Mouse (Mus musculus): ENCODE measurements at regions not wholly inside any gene's neighbourhood (a gene's known extent, or its start where the extent isn't known, plus 50 kb on each side); places are given as distances from the start of the nearest gene placed in this dataset.
"Not testable (repeated sequence)": the region's sequence is repeated elsewhere in the genome, so short reads cannot be mapped to it uniquely, and the experiment has no call there.

DNA sequence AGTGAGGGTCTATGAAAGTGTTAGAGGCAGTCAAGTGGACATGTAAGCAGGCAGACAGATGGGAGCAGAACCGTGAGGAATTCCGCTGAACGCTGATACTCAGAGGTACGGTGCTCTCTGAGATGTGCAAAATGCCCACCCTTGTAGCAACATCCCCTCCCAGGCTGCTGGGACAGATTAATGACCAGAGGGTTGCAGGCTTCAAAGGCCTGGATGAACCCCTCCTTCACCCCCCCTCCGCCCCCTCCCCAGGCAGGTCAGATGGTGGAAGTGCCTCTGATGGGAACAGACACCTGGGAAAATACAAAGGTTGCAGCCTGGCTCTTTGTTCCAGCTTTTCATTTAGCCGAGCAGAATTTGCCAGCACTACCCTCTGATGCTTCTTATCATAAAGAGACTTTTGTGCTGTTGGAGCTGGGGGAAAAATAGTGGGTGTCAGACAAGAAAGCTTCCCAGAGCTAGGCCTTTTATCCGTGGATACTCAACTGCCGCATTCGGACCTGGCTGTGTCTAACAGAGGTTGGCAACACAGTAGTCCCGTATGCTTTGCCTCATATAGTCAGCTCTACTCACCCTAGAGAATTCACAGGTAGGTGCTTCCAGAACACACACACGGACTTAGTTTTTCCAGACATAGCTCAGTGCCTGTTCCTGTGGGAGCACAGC, 111.2 kb upstream of the Ranbp3l start:
- WGBS: 60% methylated on average over 11 of the region's 11 CpGs
- H3K27ac ChIP-seq: 0 out of 2 replicates have a peak overlapping the region, but pooled peaks have one; percentile 29
- H3K9ac ChIP-seq: no peak overlapping the region
- H3K27me3 ChIP-seq (replicated peaks): no peaks in the 10 kb centered on the region
- H3K4me3 ChIP-seq: no peak overlapping the region
- no peaks in the 10 kb centered on the region for H3K36me3 ChIP-seq (replicated peaks)
- H3K4me1 ChIP-seq: peaks cover 5% of the 10 kb centered on the region; the same call in 1 of the 2 replicates
- peak; percentile 78 for ATAC-seq (replicated peaks)
- H3K4me2 ChIP-seq: no peak overlapping the region
- 0 out of 2 replicates have a peak, but pooled peaks cover 2% of the 10 kb centered on the region for H3K9me3 ChIP-seq

DNA sequence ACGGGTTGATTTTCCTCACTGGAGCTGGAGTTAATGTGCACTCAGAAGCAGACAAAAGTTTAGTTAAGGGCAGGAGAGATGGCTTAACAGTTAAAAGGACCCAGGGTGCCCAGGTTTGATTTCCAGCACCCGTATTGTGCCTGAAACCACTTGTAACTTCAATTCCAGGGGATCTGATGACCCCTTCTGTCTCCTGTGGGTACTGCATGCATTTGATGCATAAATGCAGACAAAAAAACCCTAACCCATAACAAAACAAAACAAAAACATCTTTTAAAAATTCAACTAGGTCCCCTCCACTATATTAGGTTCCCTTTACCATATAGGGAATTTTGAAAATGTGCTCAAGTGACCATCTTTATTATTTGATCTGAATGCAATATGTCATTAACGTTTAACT, 112.2 kb upstream of the Ranbp3l start:
- H3K9me3 ChIP-seq: 0 out of 2 replicates have a peak, but pooled peaks cover 2% of the 10 kb centered on the region
- no peak overlapping the region for H3K9ac ChIP-seq
- no peak overlapping the region for H3K4me2 ChIP-seq
- H3K27me3 ChIP-seq (replicated peaks): no peaks in the 10 kb centered on the region
- no peak overlapping the region for H3K4me3 ChIP-seq
- H3K27ac ChIP-seq: no peak overlapping the region
- 94% methylated on average over 3 of the region's 3 CpGs for WGBS
- ATAC-seq (replicated peaks): no peak
- H3K36me3 ChIP-seq (replicated peaks): no peaks in the 10 kb centered on the region
- H3K4me1 ChIP-seq: peaks cover 5% of the 10 kb centered on the region; the same call in 1 of the 2 replicates

GRCm38 (mm10) chr15:8854336-8854735, 113.4 kb upstream of the Ranbp3l start:
- no peak overlapping the region for H3K4me3 ChIP-seq
- no peak for ATAC-seq (replicated peaks)
- peaks cover 5% of the 10 kb centered on the region; the same call in 1 of the 2 replicates for H3K4me1 ChIP-seq
- no peaks in the 10 kb centered on the region for H3K9me3 ChIP-seq
- H3K27me3 ChIP-seq (replicated peaks): no peaks in the 10 kb centered on the region
- WGBS: 79% methylated on average over 7 of the region's 7 CpGs
- no peak overlapping the region for H3K27ac ChIP-seq
- no peaks in the 10 kb centered on the region for H3K36me3 ChIP-seq (replicated peaks)
- no peak overlapping the region for H3K4me2 ChIP-seq
- H3K9ac ChIP-seq: no peak overlapping the region

- H3K4me1 ChIP-seq: no peaks in the 10 kb centered on the region
- no peaks in the 10 kb centered on the region for H3K36me3 ChIP-seq (replicated peaks)
- no peak overlapping the region for H3K9ac ChIP-seq
- H3K4me2 ChIP-seq: no peak overlapping the region
- no peaks in the 10 kb centered on the region for H3K9me3 ChIP-seq
- no peak overlapping the region for H3K27ac ChIP-seq
- H3K4me3 ChIP-seq: no peak overlapping the region
- no peaks in the 10 kb centered on the region for H3K27me3 ChIP-seq (replicated peaks)
- 90% methylated on average over 1 of the region's 1 CpGs for WGBS
- no peak for ATAC-seq (replicated peaks)
Observed at GRCm38 (mm10) chr15:8850996-8851395, 116.8 kb upstream of the Ranbp3l start.

DNA sequence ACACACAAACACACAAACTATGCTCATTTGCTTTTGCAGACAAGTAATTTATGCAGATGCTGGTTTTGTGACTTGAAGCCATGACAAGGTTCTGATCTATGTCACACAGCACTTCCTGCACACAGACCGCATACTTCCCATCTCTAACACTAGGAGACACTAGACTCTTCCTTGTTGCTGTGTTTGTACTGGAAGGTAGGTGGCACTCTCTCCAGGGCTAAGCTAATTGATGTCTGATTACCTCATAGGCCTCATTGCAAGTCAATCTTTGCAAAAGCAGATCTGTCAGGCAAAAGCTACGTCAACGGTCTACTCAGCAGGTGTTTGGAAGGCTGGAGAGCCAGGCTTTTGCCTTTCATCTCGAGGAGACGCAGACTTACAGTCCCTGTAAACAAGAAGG, 118.3 kb upstream of the Ranbp3l start:
- ATAC-seq (replicated peaks): no peak
- H3K36me3 ChIP-seq (replicated peaks): no peaks in the 10 kb centered on the region
- H3K27me3 ChIP-seq (replicated peaks): no peaks in the 10 kb centered on the region
- no peak overlapping the region for H3K27ac ChIP-seq
- no peak overlapping the region for H3K9ac ChIP-seq
- WGBS: 77% methylated on average over 5 of the region's 5 CpGs
- H3K4me1 ChIP-seq: no peaks in the 10 kb centered on the region
- no peaks in the 10 kb centered on the region for H3K9me3 ChIP-seq
- H3K4me2 ChIP-seq: no peak overlapping the region
- H3K4me3 ChIP-seq: no peak overlapping the region

GRCm38 (mm10) chr15:8842129-8842528, 125.6 kb upstream of the Ranbp3l start:
- H3K4me3 ChIP-seq: no peak overlapping the region
- 51% methylated on average over 9 of the region's 9 CpGs for WGBS
- H3K27me3 ChIP-seq (replicated peaks): no peaks in the 10 kb centered on the region
- no peaks in the 10 kb centered on the region for H3K4me1 ChIP-seq
- H3K27ac ChIP-seq: no peak overlapping the region
- no peaks in the 10 kb centered on the region for H3K36me3 ChIP-seq (replicated peaks)
- H3K9me3 ChIP-seq: no peaks in the 10 kb centered on the region
- no peak overlapping the region for H3K9ac ChIP-seq
- ATAC-seq (replicated peaks): no peak
- H3K4me2 ChIP-seq: no peak overlapping the region

DNA sequence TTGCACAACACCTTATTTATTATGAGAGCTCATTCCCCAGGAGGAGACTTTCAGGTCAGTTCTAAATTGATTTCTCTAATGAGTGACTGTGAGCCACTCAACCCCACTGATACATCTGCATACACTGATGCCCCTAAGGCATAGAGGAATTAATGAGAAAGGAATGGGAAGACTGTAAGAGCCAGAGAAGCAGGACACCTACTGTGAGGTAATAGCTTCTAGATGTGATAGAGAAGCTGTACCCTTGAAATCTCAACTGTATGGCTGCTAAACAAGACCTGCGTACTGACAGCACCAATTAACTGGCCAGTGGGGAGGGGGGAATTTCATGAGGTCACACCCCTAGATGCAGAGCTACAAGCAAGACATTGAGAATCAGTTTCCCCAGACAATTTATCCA, 128.3 kb upstream of the Ranbp3l start:
- 79% methylated on average over 1 of the region's 1 CpGs for WGBS
- Histone ChIP-seq H3K9me3 (no peaks in the 10 kb centered on the region), H3K4me3 (no peak overlapping the region), H3K36me3 (replicated peaks) (no peaks in the 10 kb centered on the region), H3K4me1 (no peaks in the 10 kb centered on the region), H3K27me3 (replicated peaks) (no peaks in the 10 kb centered on the region), H3K27ac (no peak overlapping the region), H3K9ac (no peak overlapping the region), H3K4me2 (no peak overlapping the region)
- ATAC-seq (replicated peaks): no peak

DNA sequence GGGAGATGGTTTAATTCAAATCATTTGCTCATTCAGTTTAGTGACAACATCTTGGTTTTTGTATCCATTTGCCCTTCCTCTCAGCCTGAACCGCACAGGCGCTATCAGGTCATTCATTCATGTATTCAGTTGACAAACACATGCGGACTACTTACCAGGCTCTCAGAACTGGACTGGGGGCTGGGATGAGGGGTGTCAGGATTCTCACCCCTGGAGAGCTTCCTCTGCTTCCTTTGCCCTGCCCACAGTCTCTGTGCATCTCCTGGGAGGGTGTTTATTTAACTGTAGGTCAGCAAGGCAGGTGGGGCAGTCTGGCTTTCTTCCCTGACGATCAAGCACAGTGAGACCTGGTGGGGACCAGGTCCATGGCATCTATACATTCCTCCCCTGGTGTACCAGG, 123.6 kb upstream of the Slc1a3 start:
- H3K27me3 ChIP-seq (replicated peaks): no peaks in the 10 kb centered on the region
- H3K4me3 ChIP-seq: no peak overlapping the region
- H3K27ac ChIP-seq: no peak overlapping the region
- ATAC-seq (replicated peaks): no peak
- WGBS: 90% methylated on average over 4 of the region's 4 CpGs
- H3K4me1 ChIP-seq: peaks cover 4% of the 10 kb centered on the region; the same call in 1 of the 2 replicates
- H3K4me2 ChIP-seq: no peak overlapping the region
- H3K36me3 ChIP-seq (replicated peaks): no peaks in the 10 kb centered on the region
- H3K9ac ChIP-seq: no peak overlapping the region
- no peaks in the 10 kb centered on the region for H3K9me3 ChIP-seq

DNA sequence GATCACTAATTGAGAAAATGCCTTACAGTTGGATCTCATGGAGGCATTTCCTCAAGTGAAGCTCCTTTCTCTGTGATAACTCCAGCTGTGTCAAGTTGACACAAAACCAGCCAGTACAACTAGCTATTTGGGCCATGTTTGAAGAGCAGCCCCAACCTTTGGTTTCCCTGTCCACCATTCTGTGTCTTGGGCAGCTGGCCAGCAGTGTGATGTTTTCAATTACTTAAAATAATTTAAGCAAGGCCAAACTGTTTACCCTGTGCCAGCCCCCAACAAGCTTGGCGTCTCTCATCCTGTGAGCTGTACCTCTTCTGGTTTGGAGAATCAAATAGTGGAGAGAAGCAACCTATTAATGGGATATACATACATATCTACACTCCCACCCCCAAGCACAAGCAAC, 122.4 kb upstream of the Slc1a3 start:
- Histone ChIP-seq H3K9me3 (no peaks in the 10 kb centered on the region), H3K27me3 (replicated peaks) (no peaks in the 10 kb centered on the region), H3K4me3 (no peak overlapping the region), H3K4me1 (peaks cover 4% of the 10 kb centered on the region; the same call in 1 of the 2 replicates), H3K36me3 (replicated peaks) (no peaks in the 10 kb centered on the region), H3K4me2 (no peak overlapping the region), H3K27ac (no peak overlapping the region), H3K9ac (no peak overlapping the region)
- no peak for ATAC-seq (replicated peaks)
- WGBS: 63% methylated on average over 1 of the region's 1 CpGs

GRCm38 (mm10) chr15:8831720-8832620, 121.4 kb upstream of the Slc1a3 start:
- WGBS: 29% methylated on average over 13 of the region's 13 CpGs
- no peaks in the 10 kb centered on the region for H3K9me3 ChIP-seq
- 0 out of 2 replicates have a peak overlapping the region, but pooled peaks have one; percentile 4 for H3K27ac ChIP-seq
- ATAC-seq (replicated peaks): 0 out of 2 replicates have a peak, but pooled peaks have one; percentile 48
- H3K4me3 ChIP-seq: no peak overlapping the region
- no peak overlapping the region for H3K9ac ChIP-seq
- H3K36me3 ChIP-seq (replicated peaks): no peaks in the 10 kb centered on the region
- H3K4me2 ChIP-seq: no peak overlapping the region
- peaks cover 4% of the 10 kb centered on the region; the same call in 1 of the 2 replicates for H3K4me1 ChIP-seq
- no peaks in the 10 kb centered on the region for H3K27me3 ChIP-seq (replicated peaks)

- Histone ChIP-seq H3K9ac (no peak overlapping the region), H3K27me3 (replicated peaks) (no peaks in the 10 kb centered on the region), H3K4me3 (no peak overlapping the region), H3K4me2 (no peak overlapping the region), H3K9me3 (no peaks in the 10 kb centered on the region), H3K27ac (no peak overlapping the region), H3K4me1 (no peaks in the 10 kb centered on the region), H3K36me3 (replicated peaks) (no peaks in the 10 kb centered on the region)
- WGBS: 62% methylated on average over 6 of the region's 6 CpGs
- ATAC-seq (replicated peaks): no peak
Observed at GRCm38 (mm10) chr15:8824861-8825260, 114.3 kb upstream of the Slc1a3 start.

DNA sequence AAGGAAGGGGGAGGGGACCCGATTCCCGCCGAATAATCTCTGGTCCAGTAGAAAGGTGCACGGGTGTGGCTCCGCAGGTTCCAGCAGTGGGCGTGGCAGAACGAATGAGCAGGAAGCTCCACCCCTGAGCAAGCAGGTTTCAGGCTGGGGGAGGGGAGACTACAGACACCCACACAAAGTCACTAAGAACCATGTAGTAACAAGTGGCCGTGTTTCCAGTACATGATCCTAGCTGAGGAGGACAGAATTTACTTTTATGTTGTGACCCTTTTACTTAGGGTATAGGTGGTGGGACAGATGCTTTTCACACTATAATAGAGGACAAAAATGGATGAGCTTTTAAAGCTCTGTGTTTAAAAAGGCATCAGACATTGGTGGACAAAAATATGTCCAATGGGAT, 112.2 kb upstream of the Slc1a3 start:
- not testable (repeated sequence) for H3K4me3 ChIP-seq; H3K9me3 ChIP-seq; H3K4me1 ChIP-seq; ATAC-seq (replicated peaks); H3K27me3 ChIP-seq (replicated peaks); H3K9ac ChIP-seq; H3K27ac ChIP-seq; H3K4me2 ChIP-seq; H3K36me3 ChIP-seq (replicated peaks)
- 98% methylated on average over 3 of the region's 8 CpGs for WGBS
